Mouse (Mus musculus) neural tube, embryonic 13.5 days (tissue): Measurements from ENCODE around the gene Pitpna. TPM values are rescaled to one million over a fixed set of nuclear protein-coding genes. Genes with fewer than 3 reads are reported as not detected.

ENCODE experiments used
- ATAC-seq: fragments of 200-750 bp; cut with Nextera tagmentation; 2 replicates; pipeline ENCODE4 v1.8.0; 2017; ENCODE audit warnings: low read depth, mild to moderate bottlenecking, moderate TSS enrichment, moderate library complexity
- H3K27ac ChIP-seq: fragments of 300-500 bp; sonication (generic); replicated peaks from 2 replicates; pipeline ENCODE4 v1.5.1; 2015; ENCODE audit warnings: moderate library complexity, mild to moderate bottlenecking, inconsistent platforms
- H3K27me3 ChIP-seq: fragments of 300-500 bp; sonication (generic); 2 replicates; pipeline ENCODE4 v1.6.1; 2015; ENCODE audit warnings: mild to moderate bottlenecking, inconsistent platforms
- H3K36me3 ChIP-seq: fragments of 300-500 bp; sonication (generic); 2 replicates; pipeline ENCODE4 v1.6.1; 2015; ENCODE audit warnings: mild to moderate bottlenecking, inconsistent platforms
- H3K4me1 ChIP-seq: fragments of 300-500 bp; sonication (generic); replicated peaks from 2 replicates; pipeline ENCODE4 v1.6.1; 2015; ENCODE audit warnings: inconsistent platforms
- H3K4me2 ChIP-seq: fragments of 300-500 bp; sonication (generic); 2 replicates; pipeline ENCODE4 v1.6.1; 2015; ENCODE audit warnings: inconsistent platforms, mild to moderate bottlenecking, moderate library complexity
- H3K4me3 ChIP-seq: fragments of 300-500 bp; sonication (generic); 2 replicates; pipeline ENCODE4 v1.5.1; 2015; ENCODE audit warnings: mild to moderate bottlenecking, inconsistent platforms
- H3K9ac ChIP-seq: fragments of 300-500 bp; sonication (generic); 2 replicates; pipeline ENCODE4 v1.6.1; 2015; ENCODE audit warnings: moderate library complexity, mild to moderate bottlenecking, inconsistent platforms
- H3K9me3 ChIP-seq: fragments of 300-500 bp; sonication (generic); 2 replicates; pipeline ENCODE4 v1.6.1; 2016; ENCODE audit warnings: inconsistent platforms
- WGBS: fragments of 180-500 bp; shearing (Covaris S2); methylation state at CpG from one replicate; pipeline ENCODE4 v1.1.7; 2015; 5-methylcytosine and 5-hydroxymethylcytosine counted together
- polyA plus RNA-seq: library from polyadenylated mRNA; unstranded; fragments of >200 nt; fragmentation: Nextera tagmentation; extraction: Ambion mirVana; gene quantifications from 2 replicates; pipeline ENCODE4 v1.2.1, GENCODE M21; 2015

Gene Pitpna
- polyA plus RNA-seq, 1 experiment from 2014 or later: 122 TPM

DNA sequence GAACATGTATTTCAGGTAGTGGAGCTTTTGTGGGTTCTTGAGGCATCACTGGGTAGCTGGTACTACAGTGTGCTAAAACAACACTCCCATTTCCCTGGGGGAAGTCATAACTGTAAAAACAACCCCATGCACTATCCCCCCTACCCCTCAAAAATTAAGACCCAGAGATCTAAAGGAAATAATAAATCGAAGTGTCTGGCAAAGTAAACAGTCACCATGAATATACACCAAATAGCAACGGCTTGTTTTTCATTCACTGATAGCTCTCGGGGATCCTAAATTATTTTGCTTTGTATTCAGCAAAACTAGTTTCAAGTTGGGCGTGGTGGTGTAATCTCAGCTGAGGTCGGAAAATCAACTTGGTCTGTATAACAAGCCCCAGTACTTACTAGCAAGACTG, 42.2 kb downstream of the Pitpna start:
- Histone ChIP-seq H3K27ac (peak overlapping the region; percentile 83), H3K9ac (peak overlapping the region; percentile 79), H3K4me1 (peaks cover 25% of the 10 kb centered on the region), H3K27me3 (no peaks in the 10 kb centered on the region), H3K4me2 (peak overlapping the region; percentile 88), H3K36me3 (peaks cover 52% of the 10 kb centered on the region), H3K9me3 (no peaks in the 10 kb centered on the region), H3K4me3 (peak overlapping the region; percentile 82)
- WGBS: 16% methylated on average over 5 of the region's 5 CpGs
- no peak for ATAC-seq

- H3K27me3 ChIP-seq: no peaks in the 10 kb centered on the region
- ATAC-seq: peak; percentile 99
- peaks cover 52% of the 10 kb centered on the region for H3K36me3 ChIP-seq
- peaks cover 25% of the 10 kb centered on the region for H3K4me1 ChIP-seq
- under 1% methylated on average over 53 of the region's 53 CpGs for WGBS
- peak within 1 kb of the TSS; percentile 83 for H3K27ac ChIP-seq
- H3K4me2 ChIP-seq: peak within 1 kb of the TSS; percentile 88
- H3K9me3 ChIP-seq: no peaks in the 10 kb centered on the region
- peak within 1 kb of the TSS; percentile 82 for H3K4me3 ChIP-seq
- H3K9ac ChIP-seq: peak within 1 kb of the TSS; percentile 84
These were observed 42.8 kb downstream of the Pitpna start, which contains the start of gene Inpp5k for GRCm38 (mm10) chr11:75630645-75631229. Gene Inpp5k, plus strand, starts transcription at chr11:75630988.

DNA sequence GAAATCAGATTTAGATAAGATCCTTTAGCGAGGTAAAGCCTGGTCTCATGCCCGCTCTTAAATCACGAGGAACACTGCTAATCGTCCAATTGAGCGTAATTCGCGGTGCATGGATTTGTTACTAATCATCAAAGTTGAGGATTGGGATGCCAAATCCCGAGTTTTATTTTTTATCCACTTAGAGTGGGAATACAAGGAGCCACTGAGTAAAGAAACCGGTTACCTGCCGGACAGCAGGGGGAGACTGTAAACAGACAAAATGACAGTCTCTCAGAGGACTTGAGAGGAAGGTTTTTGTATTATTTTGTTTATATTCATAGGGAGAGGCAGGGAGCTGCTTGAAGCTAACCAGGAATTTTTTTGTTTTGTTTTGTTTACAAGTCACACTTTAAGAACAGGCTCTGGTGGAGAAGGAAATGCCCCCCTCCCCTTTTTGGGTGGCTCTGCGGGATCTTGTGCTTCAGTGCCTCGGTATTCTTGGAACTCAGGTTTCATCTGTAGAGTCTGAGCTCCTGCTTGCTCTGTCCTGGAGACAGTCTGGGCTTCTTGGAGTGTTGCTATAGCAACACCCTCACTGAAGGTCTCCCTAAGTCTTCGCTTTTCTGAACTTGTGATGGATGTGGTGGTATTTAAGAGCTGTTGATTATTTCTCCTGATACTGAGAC, 43.8 kb downstream of the Pitpna start:
- Histone ChIP-seq H3K9ac (peak overlapping the region; percentile 84), H3K4me1 (peaks cover 25% of the 10 kb centered on the region), H3K27ac (0 out of 2 replicates have a peak overlapping the region, but pooled peaks have one; percentile 83), H3K27me3 (no peaks in the 10 kb centered on the region), H3K36me3 (peaks cover 51% of the 10 kb centered on the region), H3K4me2 (peak overlapping the region; percentile 88), H3K9me3 (no peaks in the 10 kb centered on the region), H3K4me3 (peak overlapping the region; percentile 82)
- ATAC-seq: no peak
- WGBS: 13% methylated on average over 13 of the region's 13 CpGs

GRCm38 (mm10) chr11:75632921-75633320, 45.0 kb downstream of the Pitpna start:
- no peak overlapping the region for H3K9ac ChIP-seq
- peaks cover 25% of the 10 kb centered on the region for H3K4me1 ChIP-seq
- no peak overlapping the region for H3K27ac ChIP-seq
- H3K4me3 ChIP-seq: no peak overlapping the region
- no peaks in the 10 kb centered on the region for H3K9me3 ChIP-seq
- no peaks in the 10 kb centered on the region for H3K27me3 ChIP-seq
- peaks cover 52% of the 10 kb centered on the region for H3K36me3 ChIP-seq
- H3K4me2 ChIP-seq: no peak overlapping the region
- no peak for ATAC-seq
- 92% methylated on average over 5 of the region's 5 CpGs for WGBS

- WGBS: 88% methylated on average over 3 of the region's 3 CpGs
- no peak overlapping the region for H3K4me2 ChIP-seq
- peaks cover 53% of the 10 kb centered on the region for H3K36me3 ChIP-seq
- no peak for ATAC-seq
- H3K27me3 ChIP-seq: no peaks in the 10 kb centered on the region
- no peak overlapping the region for H3K4me3 ChIP-seq
- no peaks in the 10 kb centered on the region for H3K9me3 ChIP-seq
- no peak overlapping the region for H3K9ac ChIP-seq
- H3K4me1 ChIP-seq: peaks cover 22% of the 10 kb centered on the region
- no peak overlapping the region for H3K27ac ChIP-seq
These were observed 46.9 kb downstream of the Pitpna start for GRCm38 (mm10) chr11:75634801-75635200.

GRCm38 (mm10) chr11:75635315-75635714, 47.4 kb downstream of the Pitpna start:
- peaks cover 17% of the 10 kb centered on the region for H3K4me1 ChIP-seq
- no peak overlapping the region for H3K4me3 ChIP-seq
- H3K27me3 ChIP-seq: no peaks in the 10 kb centered on the region
- no peak for ATAC-seq
- no peak overlapping the region for H3K27ac ChIP-seq
- WGBS: 78% methylated on average over 11 of the region's 11 CpGs
- H3K9me3 ChIP-seq: no peaks in the 10 kb centered on the region
- no peak overlapping the region for H3K4me2 ChIP-seq
- H3K9ac ChIP-seq: no peak overlapping the region
- peaks cover 56% of the 10 kb centered on the region for H3K36me3 ChIP-seq

DNA sequence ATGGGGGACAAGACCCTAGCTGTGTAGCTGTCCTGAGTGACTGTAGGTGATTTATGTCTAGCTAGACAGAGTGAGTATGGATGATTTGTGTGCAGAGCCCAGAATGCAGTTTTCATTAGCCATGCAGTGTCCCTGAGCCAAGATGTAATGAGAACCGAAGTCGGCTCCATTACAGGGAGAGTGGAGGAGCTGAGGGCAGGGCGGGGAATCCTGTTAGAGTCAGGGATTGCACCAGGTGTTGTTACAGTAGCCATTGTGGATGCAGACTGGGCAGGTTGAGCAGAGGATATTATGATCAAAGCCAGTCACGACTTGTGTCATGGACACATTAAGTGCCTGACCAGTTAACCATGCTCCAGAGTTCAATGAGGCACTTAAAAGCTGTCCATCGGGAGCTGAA, 55.4 kb downstream of the Pitpna start:
- no peak overlapping the region for H3K4me3 ChIP-seq
- no peak overlapping the region for H3K9ac ChIP-seq
- H3K4me2 ChIP-seq: no peak overlapping the region
- 76% methylated on average over 5 of the region's 5 CpGs for WGBS
- H3K27me3 ChIP-seq: no peaks in the 10 kb centered on the region
- H3K4me1 ChIP-seq: no peaks in the 10 kb centered on the region
- H3K27ac ChIP-seq: no peak overlapping the region
- ATAC-seq: no peak
- no peaks in the 10 kb centered on the region for H3K9me3 ChIP-seq
- peaks cover 19% of the 10 kb centered on the region for H3K36me3 ChIP-seq

- H3K4me2 ChIP-seq: no peak overlapping the region
- ATAC-seq: no peak
- no peaks in the 10 kb centered on the region for H3K9me3 ChIP-seq
- no peaks in the 10 kb centered on the region for H3K27me3 ChIP-seq
- H3K9ac ChIP-seq: no peak overlapping the region
- no peak overlapping the region for H3K4me3 ChIP-seq
- H3K27ac ChIP-seq: no peak overlapping the region
- WGBS: 81% methylated on average over 9 of the region's 9 CpGs
- no peaks in the 10 kb centered on the region; the same call in 1 of the 2 replicates for H3K4me1 ChIP-seq
- H3K36me3 ChIP-seq: peaks cover 15% of the 10 kb centered on the region
These were observed 56.8 kb downstream of the Pitpna start for GRCm38 (mm10) chr11:75644684-75645083.

GRCm38 (mm10) chr11:75647681-75648211, 59.8 kb downstream of the Pitpna start:
- 0 out of 2 replicates have a peak, but pooled peaks have one; percentile 16 for ATAC-seq
- Histone ChIP-seq H3K9me3 (no peaks in the 10 kb centered on the region), H3K4me2 (no peak overlapping the region), H3K36me3 (no peaks in the 10 kb centered on the region), H3K9ac (no peak overlapping the region), H3K4me3 (no peak overlapping the region), H3K4me1 (peaks cover 17% of the 10 kb centered on the region), H3K27me3 (peaks cover 6% of the 10 kb centered on the region), H3K27ac (no peak overlapping the region)
- WGBS: 70% methylated on average over 6 of the region's 6 CpGs

GRCm38 (mm10) chr11:75649155-75649561, 61.3 kb downstream of the Pitpna start:
- Histone ChIP-seq H3K9ac (no peak overlapping the region), H3K4me3 (no peak overlapping the region), H3K27me3 (peaks cover 20% of the 10 kb centered on the region), H3K36me3 (no peaks in the 10 kb centered on the region), H3K4me2 (no peak overlapping the region), H3K27ac (no peak overlapping the region), H3K9me3 (no peaks in the 10 kb centered on the region), H3K4me1 (peaks cover 28% of the 10 kb centered on the region)
- WGBS: 81% methylated on average over 4 of the region's 4 CpGs
- ATAC-seq: no peak

- Histone ChIP-seq H3K36me3 (no peaks in the 10 kb centered on the region), H3K9ac (peak within 1 kb of the TSS; percentile 82), H3K4me1 (peaks cover 35% of the 10 kb centered on the region), H3K27ac (peak within 1 kb of the TSS; percentile 70; the same call in 1 of the 2 replicates), H3K4me2 (peak within 1 kb of the TSS; percentile 84), H3K27me3 (peaks cover 32% of the 10 kb centered on the region), H3K9me3 (no peaks in the 10 kb centered on the region), H3K4me3 (peak within 1 kb of the TSS; percentile 56)
- no peak for ATAC-seq
- WGBS: 77% methylated on average over 7 of the region's 7 CpGs
These were observed 62.4 kb downstream of the Pitpna start, which contains the start of gene Myo1c for GRCm38 (mm10) chr11:75650311-75650710. Gene Myo1c, plus strand, starts transcription at chr11:75650504.

GRCm38 (mm10) chr11:75650958-75651425, 63.1 kb downstream of the Pitpna start:
- Histone ChIP-seq H3K9ac (peak overlapping the region; percentile 82), H3K4me2 (peak overlapping the region; percentile 84), H3K27ac (no peak overlapping the region; the same call in 1 of the 2 replicates), H3K27me3 (peaks cover 36% of the 10 kb centered on the region), H3K4me1 (peaks cover 42% of the 10 kb centered on the region), H3K36me3 (no peaks in the 10 kb centered on the region), H3K9me3 (no peaks in the 10 kb centered on the region), H3K4me3 (peak overlapping the region; percentile 56)
- ATAC-seq: no peak
- WGBS: 47% methylated on average over 13 of the region's 13 CpGs
